Mouse (Mus musculus): ENCODE data around the gene Ndufaf2.

GRCm38 (mm10) chr13:108062900-108063299 is 95.5 kb downstream of the Ndufaf2 start:
- no peak for TF ChIP-seq CTCF (IDR thresholded peaks at IDR 0.05; ENCODE audit: low read depth, low read length)
- no peak for TF ChIP-seq POLR2A (IDR thresholded peaks at IDR 0.05; ENCODE audit: extremely low read depth, insufficient read depth, low read length)

Data from liver, adult 2 months (tissue).